Mouse (Mus musculus) gonadal fat pad, adult 2 months (tissue): ENCODE results near the gene Ahr. TPM values are rescaled to one million over a fixed set of nuclear protein-coding genes. Genes with fewer than 3 reads are reported as not detected.

Source experiments
- DNase-seq: peaks from one replicate; pipeline ENCODE4 v3.0.0-alpha.2; 2012; ENCODE audit warnings: low read depth
- polyA plus RNA-seq: library from polyadenylated mRNA; depleted of rRNA; stranded (reverse); fragments of >200 nt; gene quantifications from 2 replicates; pipeline ENCODE4 v1.2.3, GENCODE M21; 2012; rRNA removed

Ahr gene
- 5.6 and 5.9 TPM in 2 replicates for polyA plus RNA-seq

- DNase-seq: no peak
Measured at GRCm38 (mm10) chr12:35534754-35535236, at the start of gene Ahr. Gene Ahr (minus strand): TSS chr12:35535038.

- no peak for DNase-seq
Measured at GRCm38 (mm10) chr12:35578826-35579225, 44.0 kb upstream of the Ahr start.

DNA sequence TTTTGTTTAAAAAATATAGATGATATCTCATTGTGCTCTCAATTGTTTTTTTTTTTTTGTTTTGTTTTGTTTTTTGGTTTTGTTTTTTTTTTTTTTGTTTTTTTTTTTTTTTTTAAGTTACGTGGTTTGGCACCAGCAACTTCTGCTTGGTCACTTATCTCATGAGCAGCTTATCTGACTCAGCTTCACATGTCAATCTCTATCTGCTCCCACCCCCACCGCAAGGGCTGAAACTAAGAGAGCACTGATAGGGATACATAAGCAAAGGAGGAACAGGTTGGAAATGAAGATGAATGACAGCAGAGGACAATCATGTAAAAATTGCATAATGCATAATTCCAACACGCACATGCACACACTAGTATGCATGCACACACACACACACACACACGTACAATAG lies 41.3 kb upstream of the Ahr start:
- no peak for DNase-seq

GRCm38 (mm10) chr12:35573713-35574112 lies 38.9 kb upstream of the Ahr start:
- DNase-seq: no peak

DNA sequence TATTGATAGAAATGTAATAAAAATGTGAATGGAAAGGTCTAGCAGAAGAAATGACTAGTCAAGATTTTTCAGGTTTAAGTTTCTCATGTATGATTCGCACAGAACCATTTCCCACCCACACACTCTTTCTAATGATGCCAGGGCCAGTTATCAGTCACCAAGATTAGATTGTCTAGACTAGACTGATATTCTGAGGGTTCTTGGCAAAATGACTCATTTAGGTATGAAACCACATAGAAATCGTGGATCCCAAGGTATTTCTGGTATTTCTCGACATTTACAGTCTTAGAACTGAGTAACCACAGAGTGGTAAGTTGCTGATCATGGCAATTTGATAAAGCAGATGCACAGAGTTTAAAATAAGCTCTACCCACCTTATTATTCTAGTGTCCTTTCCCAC lies 28.0 kb upstream of the Ahr start:
- DNase-seq: no peak

GRCm38 (mm10) chr12:35558868-35559267 lies 24.0 kb upstream of the Ahr start:
- no peak for DNase-seq

DNA sequence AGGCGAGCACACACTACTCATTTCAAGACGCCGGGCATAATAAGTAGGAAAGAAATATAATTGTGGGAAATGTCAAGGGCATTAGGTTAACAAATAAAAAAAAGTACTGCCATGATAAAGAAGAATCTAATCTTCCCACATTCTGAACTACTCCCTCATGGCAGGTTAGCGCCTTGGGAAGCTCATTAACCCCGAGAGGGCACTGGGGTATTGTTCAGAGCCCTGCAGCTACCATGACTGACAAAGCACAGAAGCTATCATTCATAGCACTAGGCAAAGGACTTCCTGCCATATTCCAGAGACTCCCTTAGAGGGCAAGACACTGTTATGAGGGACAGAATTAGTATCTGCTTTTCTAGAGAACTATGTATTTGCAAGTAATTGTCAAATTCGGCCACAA lies 21.1 kb upstream of the Ahr start:
- no peak for DNase-seq

GRCm38 (mm10) chr12:35554309-35554708 lies 19.5 kb upstream of the Ahr start:
- DNase-seq: no peak

DNA sequence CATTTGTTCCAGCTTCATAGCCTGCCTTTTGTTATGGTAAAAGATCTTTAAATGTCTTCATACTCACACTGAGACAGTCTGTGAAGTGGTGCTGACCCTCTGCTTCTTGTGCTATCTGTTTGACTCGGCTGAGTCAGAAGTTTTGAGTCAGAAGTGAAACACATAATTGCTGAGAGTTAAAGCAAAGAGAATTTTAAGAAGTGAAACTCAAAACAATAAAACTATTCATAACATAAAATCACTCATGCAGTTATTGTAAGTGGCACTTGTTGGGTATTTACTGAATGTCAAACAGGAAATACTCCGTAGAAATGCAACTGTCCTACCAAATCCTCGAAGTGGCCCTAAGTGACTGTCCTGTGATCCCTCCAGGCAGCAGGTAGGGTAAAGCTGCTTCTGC lies 18.3 kb upstream of the Ahr start:
- DNase-seq: no peak

DNA sequence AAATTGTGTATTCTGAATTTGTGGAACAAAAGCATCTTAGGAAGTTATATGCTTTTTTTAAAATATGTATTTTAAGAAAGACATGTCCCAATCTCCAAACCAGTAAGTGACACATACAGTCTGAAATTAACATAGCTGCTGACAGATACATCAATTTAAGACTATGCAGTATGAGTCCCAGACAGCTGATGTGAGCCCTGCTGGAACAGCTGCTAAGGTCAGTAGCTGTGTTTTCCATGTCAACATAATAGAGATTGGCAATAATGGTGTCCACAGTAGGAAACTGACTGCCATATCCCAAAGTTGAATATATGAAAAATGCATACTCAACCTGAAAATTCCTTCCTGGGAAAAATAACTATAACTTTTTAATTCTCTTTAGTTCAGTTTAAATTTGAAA lies 15.5 kb upstream of the Ahr start:
- DNase-seq: no peak

DNA sequence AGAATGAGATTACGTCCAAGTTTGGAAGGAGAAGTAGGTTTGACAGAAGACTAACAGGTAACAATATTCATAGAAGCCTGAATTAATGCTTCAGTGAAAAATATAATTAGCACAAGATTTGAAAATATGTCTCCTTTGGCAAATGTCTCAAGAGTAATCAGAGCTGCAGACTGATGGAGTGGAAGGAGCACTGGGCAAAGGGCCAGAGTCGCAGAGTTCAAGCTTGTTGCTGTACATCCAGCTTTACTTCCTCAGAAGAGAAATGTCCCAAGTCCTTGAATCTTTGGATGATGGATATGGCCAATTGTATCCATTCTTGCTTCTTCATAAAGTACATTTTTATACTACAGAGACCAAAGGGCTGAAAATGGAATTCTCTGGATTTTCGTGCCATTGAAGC lies 8.0 kb upstream of the Ahr start:
- no peak for DNase-seq

DNA sequence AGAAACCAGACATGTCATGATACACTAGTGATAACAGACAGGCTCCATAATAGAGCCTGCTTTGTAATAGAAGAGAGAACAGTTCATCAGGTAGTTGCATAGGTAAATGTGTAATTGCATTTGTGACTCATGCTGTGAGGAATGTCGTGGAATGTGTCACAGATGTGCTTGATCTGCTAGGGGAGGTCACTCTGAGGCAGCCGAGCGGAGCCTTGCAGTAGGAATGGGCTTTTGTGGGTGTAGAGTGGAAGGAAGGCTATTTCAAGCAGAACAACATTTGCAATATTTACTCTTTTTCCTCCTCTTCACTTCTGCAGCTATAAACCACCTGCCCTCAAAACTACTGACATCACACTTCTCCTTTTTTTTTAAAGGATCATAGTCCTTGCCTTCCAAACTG lies 4.0 kb upstream of the Ahr start:
- DNase-seq: no peak

DNA sequence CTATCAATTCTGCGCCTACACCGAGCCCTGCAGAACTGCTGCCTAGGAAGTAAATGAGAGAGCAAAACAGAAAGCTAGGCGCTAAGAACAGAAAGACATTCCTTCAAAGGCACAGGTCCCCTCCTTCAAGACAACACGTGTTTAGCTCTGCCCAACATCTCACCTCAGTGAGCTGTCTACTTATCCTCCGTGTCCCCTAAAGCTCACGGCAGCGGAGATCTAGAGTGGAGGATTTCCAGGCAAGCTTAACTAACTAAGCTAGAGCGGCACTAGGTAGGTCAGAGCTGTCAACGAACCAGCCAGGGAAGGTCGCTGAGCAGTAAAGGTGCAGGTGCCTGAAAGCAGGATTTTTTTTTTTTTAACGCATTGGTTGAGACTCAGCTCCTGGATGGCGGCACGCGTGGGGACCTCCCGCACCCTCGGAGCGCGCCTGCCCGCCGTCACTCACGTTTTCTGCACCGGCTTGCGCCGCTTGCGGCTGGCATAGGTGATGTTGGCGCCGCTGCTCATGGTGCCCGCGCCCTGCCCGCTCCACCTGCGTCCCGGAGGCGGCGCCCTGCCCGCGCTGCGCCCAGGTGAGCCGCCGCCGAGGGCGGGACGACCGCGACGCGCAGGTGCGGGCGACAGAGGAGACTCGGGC lies 604 bp downstream of the Ahr start:
- no peak for DNase-seq

- no peak for DNase-seq
Measured at GRCm38 (mm10) chr12:35533748-35534113, 1.1 kb downstream of the Ahr start.

DNA sequence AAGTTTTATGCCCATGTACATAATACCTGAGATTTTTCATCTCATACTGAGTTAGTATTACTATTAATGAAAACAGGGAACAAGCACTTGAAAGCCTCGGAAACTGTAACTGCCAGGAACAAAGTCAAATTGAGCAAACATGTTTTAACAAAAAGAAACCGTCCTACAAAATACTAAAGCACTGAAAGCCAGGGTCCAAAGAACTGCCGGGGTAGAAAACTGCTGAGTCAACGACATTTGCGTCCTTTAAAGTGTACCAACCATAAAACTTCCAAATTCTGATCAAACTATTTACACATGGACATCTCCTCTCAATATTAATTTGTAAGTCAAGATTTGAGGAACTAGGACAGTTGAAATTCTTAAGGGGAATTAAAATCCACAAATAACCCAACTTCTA lies 1.7 kb downstream of the Ahr start:
- DNase-seq: no peak

DNA sequence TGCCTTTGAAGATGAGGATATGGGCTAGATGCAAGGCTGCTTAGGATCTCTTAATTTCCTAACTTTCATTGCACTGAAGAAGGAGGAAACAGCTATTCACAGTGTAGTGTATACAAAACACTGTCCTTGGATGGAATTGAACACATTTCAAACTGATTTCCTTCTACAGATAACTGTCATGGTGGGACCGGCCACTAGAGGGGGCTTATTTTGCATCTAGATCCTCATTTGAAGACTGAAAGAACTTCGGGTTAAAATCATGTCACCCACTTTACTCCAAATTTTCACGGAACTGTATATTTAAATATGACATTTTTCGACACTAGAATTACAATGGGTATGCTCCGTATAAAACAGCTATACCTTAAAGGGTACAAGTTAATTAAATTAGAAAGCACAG lies 2.7 kb downstream of the Ahr start:
- no peak for DNase-seq

GRCm38 (mm10) chr12:35530587-35530986 lies 4.3 kb downstream of the Ahr start:
- DNase-seq: no peak

GRCm38 (mm10) chr12:35527429-35527828 lies 7.4 kb downstream of the Ahr start:
- DNase-seq: no peak

DNA sequence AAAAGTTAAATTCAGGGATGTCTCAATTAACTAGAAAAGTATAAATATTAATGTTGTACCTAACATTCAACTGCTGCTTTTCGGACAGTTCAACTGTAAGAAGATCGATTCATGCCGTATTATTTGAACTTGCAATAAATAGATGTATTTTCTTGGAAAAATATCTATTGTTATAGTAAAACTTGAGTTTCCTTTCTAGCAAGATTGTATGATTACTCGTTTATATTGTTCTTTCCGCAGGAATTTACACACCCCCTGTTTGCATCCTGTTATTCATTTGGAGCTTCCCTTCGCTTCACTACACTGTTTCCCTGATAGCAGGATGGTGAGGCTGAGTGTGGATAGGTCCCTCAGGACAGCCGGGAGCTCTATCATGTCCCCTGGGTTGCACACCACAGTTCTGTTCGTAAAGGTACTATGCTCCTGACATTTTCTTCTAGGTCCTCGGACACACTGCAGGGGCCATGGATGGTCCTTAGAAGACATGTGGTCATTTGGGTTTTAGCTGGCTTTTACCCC lies 12.2 kb downstream of the Ahr start:
- DNase-seq: no peak

GRCm38 (mm10) chr12:35515621-35516020 lies 19.2 kb downstream of the Ahr start:
- DNase-seq: no peak

DNA sequence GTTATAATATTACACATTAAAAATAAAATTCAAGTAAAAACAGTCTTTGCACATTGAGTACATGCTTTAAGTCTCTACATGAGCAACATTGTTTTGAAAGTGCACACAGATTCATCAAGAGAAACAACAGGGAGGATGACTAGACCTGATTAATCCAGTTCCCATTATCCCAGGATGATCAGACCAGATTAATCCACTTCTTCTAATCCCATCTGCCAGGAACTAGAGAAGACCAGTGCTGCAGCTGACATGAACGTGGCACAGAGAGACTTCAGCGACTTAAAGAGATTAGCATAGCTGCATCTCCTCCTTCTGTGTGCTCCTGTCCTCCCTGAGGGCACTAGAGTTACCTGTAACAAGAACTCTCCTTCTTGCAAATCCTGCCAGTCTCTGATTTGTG lies 20.2 kb downstream of the Ahr start:
- no peak for DNase-seq

DNA sequence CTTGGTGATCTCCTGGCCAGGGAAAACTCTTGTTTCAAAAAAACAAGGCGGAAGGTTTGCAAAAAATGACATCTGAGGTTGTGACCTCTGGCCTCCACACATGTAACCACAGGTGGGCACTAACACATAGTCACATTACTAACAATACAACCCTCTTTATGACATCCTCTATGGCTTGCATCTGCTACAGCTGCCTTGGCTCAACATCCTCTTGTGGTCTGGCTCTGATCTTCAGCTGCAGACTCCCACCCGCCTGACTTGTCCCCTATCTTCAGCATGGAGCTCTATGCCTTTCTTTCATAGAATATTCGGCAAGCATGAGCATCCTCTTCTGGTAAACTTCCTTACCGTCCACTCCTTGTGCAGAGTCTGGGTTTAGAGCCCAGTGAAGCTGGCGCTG lies 24.1 kb downstream of the Ahr start:
- no peak for DNase-seq

DNA sequence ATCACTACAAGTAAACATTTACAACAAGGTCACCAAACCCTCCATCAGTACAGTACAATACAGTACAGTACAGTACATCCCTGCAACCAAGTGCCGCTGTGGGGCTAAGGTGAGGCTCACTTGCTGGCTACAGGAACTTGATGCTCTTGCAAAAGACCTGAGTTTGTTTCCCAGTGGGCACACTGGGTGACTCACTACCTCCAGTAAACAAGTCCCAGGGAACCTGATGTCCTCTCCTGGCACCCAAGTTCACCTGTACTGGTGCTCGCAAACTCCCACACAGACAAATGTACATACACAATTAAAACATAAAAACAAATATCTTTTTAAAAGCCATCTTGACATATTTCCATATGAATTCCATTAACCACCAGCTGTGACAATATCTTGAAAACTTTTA lies 28.5 kb downstream of the Ahr start:
- no peak for DNase-seq

GRCm38 (mm10) chr12:35504081-35504480 lies 30.8 kb downstream of the Ahr start:
- no peak for DNase-seq
